ENCODE assay signal across 17 mouse cellular contexts in genomic region chr1:39694756-39695155, GRCm38 (mm10). TPM values are rescaled to one million over a fixed set of nuclear protein-coding genes. Genes with fewer than 3 reads are reported as not detected.
"Had no signal": no experiment of that assay in that cellular context is flagged by ENCODE, and none has a peak within 500 bp of the region (broad histone marks: within the 10 kb centered on the region; RNA-seq: fewer than 3 reads in every experiment).

No protein-coding gene starts in this region.

- H3K36me3 ChIP-seq: limb, embryonic 15.5 days; liver, embryonic 12.5 days; midbrain, embryonic 10.5 days; neural tube, embryonic 12.5 days; stomach, embryonic 15.5 days had no signal

- ATAC-seq: liver, embryonic 12.5 days had no signal

- H3K27ac ChIP-seq: limb, embryonic 15.5 days; liver, embryonic 12.5 days; midbrain, embryonic 10.5 days; neural tube, embryonic 12.5 days; stomach, embryonic 15.5 days had no signal

- H3K4me2 ChIP-seq: limb, embryonic 15.5 days; liver, embryonic 12.5 days; lung, embryonic 14.5 days; neural tube, embryonic 12.5 days; stomach, embryonic 15.5 days had no signal

- H3K9ac ChIP-seq: limb, embryonic 15.5 days; liver, embryonic 12.5 days; lung, embryonic 14.5 days; neural tube, embryonic 12.5 days; stomach, embryonic 15.5 days had no signal

- H3K9me3 ChIP-seq: limb, embryonic 15.5 days; liver, embryonic 12.5 days; midbrain, embryonic 10.5 days; neural tube, embryonic 12.5 days; stomach, embryonic 15.5 days had no signal

- H3K4me3 ChIP-seq: limb, embryonic 15.5 days; liver, embryonic 12.5 days; midbrain, embryonic 10.5 days; neural tube, embryonic 12.5 days; stomach, embryonic 15.5 days had no signal

- H3K27me3 ChIP-seq: limb, embryonic 15.5 days; neural tube, embryonic 12.5 days; stomach, embryonic 15.5 days had no signal

- DNase-seq: layer of hippocampus, adult 9-11 months; layer of hippocampus, postnatal 36 days; lung, embryonic 14.5 days; lung, postnatal 10 days; lung, postnatal 4 days; midbrain, embryonic 14.5 days; spleen, adult 18-20 months; thymus, postnatal 4 days had no signal

RNA-seq across cellular contexts. Expression of gene Rfx8, which starts 26.0 kb away (rescaled TPM):
- total RNA-seq: megakaryocyte, adult 5-6 weeks; neutrophil, adult 5-6 weeks had no signal
- polyA plus RNA-seq: neural tube, embryonic 12.5 days had no signal

RNA-seq across cellular contexts. Expression of gene Creg2, which starts 43.5 kb away (rescaled TPM):
- total RNA-seq: megakaryocyte, adult 5-6 weeks had no signal
- polyA plus RNA-seq: limb, embryonic 11.5 days; liver, embryonic 12.5 days; liver, embryonic 16.5 days had no signal
